8 mouse cellular contexts compared by ENCODE assay signal in the genomic region with DNA sequence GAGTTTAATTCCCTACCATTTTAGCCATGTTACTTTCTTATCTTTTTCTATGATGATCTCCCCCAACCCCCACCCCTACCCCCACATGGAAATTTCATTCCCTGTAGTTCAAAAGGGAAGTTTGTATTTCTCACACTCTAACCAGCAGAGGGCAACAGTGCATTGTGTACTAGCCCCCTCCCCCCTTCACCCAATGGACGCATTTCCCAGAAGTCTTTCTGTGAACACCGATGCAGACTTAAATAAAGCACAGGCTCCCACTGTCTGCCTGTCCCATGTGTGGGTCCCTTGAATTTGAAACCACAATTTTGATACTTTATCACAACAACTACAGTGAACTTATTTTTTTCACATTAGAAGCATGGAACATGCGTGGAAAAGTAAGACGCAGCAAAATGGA.
DNase-seq lines count a peak whose midpoint lies in the region; ATAC-seq and TF ChIP-seq lines count a peak whose summit lies in the region.

No protein-coding gene starts in this region.

- H3K79me2 ChIP-seq in heart, adult 2 months (replicated peaks; ENCODE audit: control insufficient read depth, insufficient read depth, low read length), result no peaks in the 10 kb centered on the region

- TF ChIP-seq POLR2A in heart, adult 2 months (IDR thresholded peaks at IDR 0.05; ENCODE audit: insufficient read depth, low read depth, low read length), result no peak
- TF ChIP-seq POLR2A in cortical plate, adult 2 months (IDR thresholded peaks at IDR 0.05; ENCODE audit: extremely low read depth, insufficient read depth, low read length), result no peak

- H3K27ac ChIP-seq in heart, adult 2 months, result no peak overlapping the region
- H3K27ac ChIP-seq in heart, embryonic 10.5 days, result no peak overlapping the region
- no peak overlapping the region for H3K27ac ChIP-seq in cortical plate, adult 2 months (ENCODE audit: insufficient read depth, low read length)
- H3K27ac ChIP-seq in heart, postnatal 0 days (ENCODE audit: low read depth), result no peak overlapping the region
- H3K27ac ChIP-seq in limb, embryonic 12.5 days, result no peak overlapping the region
- H3K27ac ChIP-seq in neural tube, embryonic 12.5 days, result no peak overlapping the region

- H3K9me3 ChIP-seq in heart, embryonic 10.5 days, result no peaks in the 10 kb centered on the region
- H3K9me3 ChIP-seq in heart, postnatal 0 days (replicated peaks; ENCODE audit: control insufficient read depth, low read length), result no peaks in the 10 kb centered on the region
- H3K9me3 ChIP-seq in limb, embryonic 12.5 days, result no peaks in the 10 kb centered on the region
- H3K9me3 ChIP-seq in neural tube, embryonic 12.5 days, result no peaks in the 10 kb centered on the region

- peak; percentile 41; the same call in 1 of the 2 replicates for ATAC-seq in heart, postnatal 0 days (ENCODE audit: insufficient read depth, low read depth)
- peak; percentile 52 for ATAC-seq in limb, embryonic 12.5 days (ENCODE audit: insufficient number of reproducible peaks, insufficient read depth, low FRiP score, low TSS enrichment, low read depth)
- peak; percentile 75; the same call in 1 of the 2 replicates for ATAC-seq in neural tube, embryonic 12.5 days (ENCODE audit: low FRiP score, low read depth)

- no peaks in the 10 kb centered on the region for H3K27me3 ChIP-seq in heart, adult 2 months (ENCODE audit: control insufficient read depth, insufficient read depth, low read length)
- H3K27me3 ChIP-seq in heart, embryonic 10.5 days (ENCODE audit: insufficient read depth, poor library complexity, severe bottlenecking), result no peaks in the 10 kb centered on the region
- H3K27me3 ChIP-seq in heart, postnatal 0 days (ENCODE audit: control insufficient read depth, insufficient read depth, low read length), result no peaks in the 10 kb centered on the region
- H3K27me3 ChIP-seq in limb, embryonic 12.5 days, result peaks cover 18% of the 10 kb centered on the region
- H3K27me3 ChIP-seq in neural tube, embryonic 12.5 days (replicated peaks), result no peaks in the 10 kb centered on the region

- H3K9ac ChIP-seq in heart, adult 2 months (ENCODE audit: low read depth, low read length), result no peak overlapping the region
- no peak overlapping the region for H3K9ac ChIP-seq in heart, postnatal 0 days (replicated peaks; ENCODE audit: low read depth, low read length)
- no peak overlapping the region for H3K9ac ChIP-seq in limb, embryonic 12.5 days (replicated peaks)
- no peak overlapping the region for H3K9ac ChIP-seq in neural tube, embryonic 12.5 days

- no peaks in the 10 kb centered on the region for H3K4me1 ChIP-seq in heart, adult 2 months (ENCODE audit: control insufficient read depth, insufficient read depth, low read length)
- no peaks in the 10 kb centered on the region for H3K4me1 ChIP-seq in heart, embryonic 10.5 days
- H3K4me1 ChIP-seq in cortical plate, adult 2 months (ENCODE audit: control insufficient read depth, insufficient read depth, low read length), result no peaks in the 10 kb centered on the region
- H3K4me1 ChIP-seq in heart, postnatal 0 days (ENCODE audit: control insufficient read depth, insufficient read depth), result no peaks in the 10 kb centered on the region; the same call in 1 of the 2 replicates
- H3K4me1 ChIP-seq in limb, embryonic 12.5 days (replicated peaks), result peaks cover 12% of the 10 kb centered on the region
- 0 out of 2 replicates have a peak, but pooled peaks cover 2% of the 10 kb centered on the region for H3K4me1 ChIP-seq in neural tube, embryonic 12.5 days

- no peaks in the 10 kb centered on the region for H3K36me3 ChIP-seq in heart, adult 2 months (ENCODE audit: control insufficient read depth, insufficient read depth, low read length)
- H3K36me3 ChIP-seq in heart, embryonic 10.5 days, result no peaks in the 10 kb centered on the region
- H3K36me3 ChIP-seq in heart, postnatal 0 days (replicated peaks; ENCODE audit: control insufficient read depth, insufficient read depth, low read length), result no peaks in the 10 kb centered on the region
- H3K36me3 ChIP-seq in limb, embryonic 12.5 days, result no peaks in the 10 kb centered on the region
- H3K36me3 ChIP-seq in neural tube, embryonic 12.5 days, result no peaks in the 10 kb centered on the region

- no peak overlapping the region for H3K4me3 ChIP-seq in heart, adult 2 months
- no peak overlapping the region for H3K4me3 ChIP-seq in heart, embryonic 10.5 days
- no peak overlapping the region for H3K4me3 ChIP-seq in cortical plate, adult 2 months (ENCODE audit: insufficient read depth, low read length)
- peak overlapping the region; percentile 12; the same call in 1 of the 2 replicates for H3K4me3 ChIP-seq in heart, postnatal 0 days (ENCODE audit: low read depth, low read length)
- H3K4me3 ChIP-seq in limb, embryonic 12.5 days (replicated peaks), result no peak overlapping the region
- no peak overlapping the region for H3K4me3 ChIP-seq in neural tube, embryonic 12.5 days

- TF ChIP-seq EP300 in heart, adult 2 months (IDR thresholded peaks at IDR 0.05; ENCODE audit: insufficient read depth, low read depth, low read length), result no peak
- TF ChIP-seq EP300 in heart, postnatal 0 days (IDR thresholded peaks at IDR 0.05; ENCODE audit: low read depth), result no peak

- peak overlapping the region; percentile 26 for H3K4me2 ChIP-seq in heart, postnatal 0 days (ENCODE audit: low read depth, low read length)
- H3K4me2 ChIP-seq in limb, embryonic 12.5 days, result peak overlapping the region; percentile 28; the same call in 1 of the 2 replicates
- 0 out of 2 replicates have a peak overlapping the region, but pooled peaks have one; percentile 28 for H3K4me2 ChIP-seq in neural tube, embryonic 12.5 days (replicated peaks)

- intact Hi-C loops in heart, adult 2 months (cut with DNase I), result loop anchor here (1.0 kb wide), 1 partner anchor 331 kb away; no protein-coding TSS in a partner anchor

- peak; percentile 65 for TF ChIP-seq CTCF in heart, adult 2 months (IDR thresholded peaks at IDR 0.05)
- TF ChIP-seq CTCF in cortical plate, adult 2 months (IDR thresholded peaks at IDR 0.05; ENCODE audit: extremely low read depth, insufficient read depth, low read length), result peak; percentile 38; the same call in 1 of the 2 replicates
- peak; percentile 71 for TF ChIP-seq CTCF in heart, postnatal 0 days (IDR thresholded peaks at IDR 0.05; ENCODE audit: low read depth)

- DNase-seq in heart, adult 2 months, result peak in 1 of 2 experiments; percentile 2
- DNase-seq in heart, embryonic 10.5 days (ENCODE audit: low spot score), result no peak
- peak; percentile 81 for DNase-seq in ES-CJ7 (ENCODE audit: low read depth, low spot score)
- peak; percentile 46 for DNase-seq in heart, postnatal 0 days (ENCODE audit: low spot score)
- no peak for DNase-seq in spleen, postnatal 14 days (ENCODE audit: low spot score in 2 of 2)

- WGBS in heart, adult 2 months, result 34% methylated on average over 4 of the region's 4 CpGs
- WGBS in heart, embryonic 10.5 days, result 46% methylated on average over 4 of the region's 4 CpGs
- WGBS in heart, postnatal 0 days, result 41% methylated on average over 4 of the region's 4 CpGs
- WGBS in limb, embryonic 12.5 days, result 42% methylated on average over 4 of the region's 4 CpGs
- WGBS in neural tube, embryonic 12.5 days, result 43% methylated on average over 4 of the region's 4 CpGs

Comparison
In these comparisons a context has a peak if more than half of its experiments do, and no peak if none do; other contexts are left out.
1. DNase-seq: peak in ES-CJ7 (single experiment) and heart, postnatal 0 days (single experiment); none in heart, embryonic 10.5 days (single experiment) and spleen, postnatal 14 days (0 of 2).
2. Peak in every context shown above with its lines, with median percentiles within 50 percentile points of each other: CTCF ChIP-seq, ATAC-seq and H3K4me2 ChIP-seq.